Mouse (Mus musculus) forebrain, embryonic 10.5 days (tissue): ENCODE data around the gene Dhx57. TPM values are rescaled to one million over a fixed set of nuclear protein-coding genes. Genes with fewer than 3 reads are reported as not detected.
"Not testable (repeated sequence)": the region's sequence is repeated elsewhere in the genome, so short reads cannot be mapped to it uniquely, and the experiment has no call there.

Experiments used
- DNase-seq: peaks from one replicate; pipeline ENCODE4 v3.0.0-alpha.2; 2017; ENCODE audit warnings: low spot score; ENCODE audit errors: extremely low spot score
- H3K27ac ChIP-seq: fragments of 300-500 bp; sonication (generic); 2 replicates; pipeline ENCODE4 v1.5.1; 2016; ENCODE audit warnings: mild to moderate bottlenecking
- H3K27me3 ChIP-seq: fragments of 300-500 bp; sonication (generic); 2 replicates; pipeline ENCODE4 v1.6.1; 2016; ENCODE audit warnings: mild to moderate bottlenecking; ENCODE audit not compliant: poor library complexity, severe bottlenecking
- H3K36me3 ChIP-seq: fragments of 300-500 bp; sonication (generic); replicated peaks from 2 replicates; pipeline ENCODE4 v1.6.1; 2016; ENCODE audit warnings: mild to moderate bottlenecking, moderate library complexity
- H3K4me1 ChIP-seq: fragments of 300-500 bp; sonication (generic); 2 replicates; pipeline ENCODE4 v1.6.1; 2016
- H3K4me3 ChIP-seq: fragments of 300-500 bp; sonication (generic); 2 replicates; pipeline ENCODE4 v1.5.1; 2016; ENCODE audit warnings: mild to moderate bottlenecking, moderate library complexity
- H3K9me3 ChIP-seq: fragments of 300-500 bp; sonication (generic); 2 replicates; pipeline ENCODE4 v1.6.1; 2016; ENCODE audit warnings: mild to moderate bottlenecking, moderate library complexity
- WGBS: fragments of 180-500 bp; shearing (Covaris S2); methylation state at CpG from one replicate; pipeline ENCODE4 v1.1.7; 2016; 5-methylcytosine and 5-hydroxymethylcytosine counted together
- polyA plus RNA-seq: library from polyadenylated mRNA; unstranded; fragments of >200 nt; fragmentation: Nextera tagmentation; extraction: Ambion mirVana; gene quantifications from 2 replicates; pipeline ENCODE4 v1.2.1, GENCODE M21; 2016

Gene Dhx57
- polyA plus RNA-seq, 1 experiment from 2014 or later, result 15.0 TPM

- peaks cover 16% of the 10 kb centered on the region for H3K4me1 ChIP-seq
- H3K27me3 ChIP-seq, result no peaks in the 10 kb centered on the region
- H3K4me3 ChIP-seq, result no peak overlapping the region
- no peaks in the 10 kb centered on the region for H3K9me3 ChIP-seq
- DNase-seq, result no peak
- 25% methylated on average over 2 of the region's 2 CpGs for WGBS
- no peaks in the 10 kb centered on the region for H3K36me3 ChIP-seq
- H3K27ac ChIP-seq, result no peak overlapping the region
Measured at GRCm38 (mm10) chr17:80291148-80291547, 872 bp upstream of the Dhx57 start.

GRCm38 (mm10) chr17:80289280-80290073 is 799 bp downstream of the Dhx57 start:
- 0 out of 2 replicates have a peak, but pooled peaks cover 2% of the 10 kb centered on the region for H3K36me3 ChIP-seq
- 1% methylated on average over 30 of the region's 30 CpGs for WGBS
- no peaks in the 10 kb centered on the region for H3K27me3 ChIP-seq
- DNase-seq, result no peak
- peaks cover 16% of the 10 kb centered on the region for H3K4me1 ChIP-seq
- H3K27ac ChIP-seq, result peak overlapping the region; percentile 87
- peak overlapping the region; percentile 73 for H3K4me3 ChIP-seq
- no peaks in the 10 kb centered on the region for H3K9me3 ChIP-seq

GRCm38 (mm10) chr17:80288012-80288411 is 2.3 kb downstream of the Dhx57 start:
- 84% methylated on average over 6 of the region's 6 CpGs for WGBS
- H3K27ac ChIP-seq, result no peak overlapping the region
- DNase-seq, result no peak

GRCm38 (mm10) chr17:80284446-80284845 is 5.8 kb downstream of the Dhx57 start:
- WGBS, result 74% methylated on average over 4 of the region's 4 CpGs
- peaks cover 17% of the 10 kb centered on the region for H3K36me3 ChIP-seq

More at GRCm38 (mm10) chr17:80288012-80288411, 2.3 kb downstream of the Dhx57 start:
- H3K36me3 ChIP-seq, result 0 out of 2 replicates have a peak, but pooled peaks cover 2% of the 10 kb centered on the region
- no peaks in the 10 kb centered on the region for H3K9me3 ChIP-seq
- H3K4me1 ChIP-seq, result peaks cover 16% of the 10 kb centered on the region
- no peaks in the 10 kb centered on the region for H3K27me3 ChIP-seq
- H3K4me3 ChIP-seq, result no peak overlapping the region

GRCm38 (mm10) chr17:80279340-80280070 is 10.8 kb downstream of the Dhx57 start:
- H3K27ac ChIP-seq, result no peak overlapping the region
- H3K4me3 ChIP-seq, result no peak overlapping the region
- DNase-seq, result no peak
- H3K9me3 ChIP-seq, result no peaks in the 10 kb centered on the region
- peaks cover 54% of the 10 kb centered on the region for H3K36me3 ChIP-seq
- WGBS, result 95% methylated on average over 8 of the region's 8 CpGs
- H3K27me3 ChIP-seq, result no peaks in the 10 kb centered on the region
- no peaks in the 10 kb centered on the region for H3K4me1 ChIP-seq

More at GRCm38 (mm10) chr17:80284446-80284845, 5.8 kb downstream of the Dhx57 start:
- DNase-seq, result no peak
- Histone ChIP-seq H3K27me3 (no peaks in the 10 kb centered on the region), H3K9me3 (no peaks in the 10 kb centered on the region), H3K4me1 (peaks cover 15% of the 10 kb centered on the region), H3K27ac (no peak overlapping the region), H3K4me3 (no peak overlapping the region)

- H3K36me3 ChIP-seq, result peaks cover 67% of the 10 kb centered on the region
- H3K9me3 ChIP-seq, result no peaks in the 10 kb centered on the region
- no peak overlapping the region for H3K4me3 ChIP-seq
- WGBS, result 90% methylated on average over 4 of the region's 4 CpGs
- no peak overlapping the region for H3K27ac ChIP-seq
- DNase-seq, result no peak
- H3K4me1 ChIP-seq, result no peaks in the 10 kb centered on the region
- no peaks in the 10 kb centered on the region for H3K27me3 ChIP-seq
Measured at GRCm38 (mm10) chr17:80278255-80278654, 12.0 kb downstream of the Dhx57 start.

GRCm38 (mm10) chr17:80270622-80271021 is 19.7 kb downstream of the Dhx57 start:
- DNase-seq, H3K27me3 ChIP-seq, H3K9me3 ChIP-seq, H3K27ac ChIP-seq, H3K4me3 ChIP-seq, H3K4me1 ChIP-seq: not testable (repeated sequence)
- WGBS, result 90% methylated on average over 7 of the region's 7 CpGs
- peaks cover 95% of the 10 kb centered on the region for H3K36me3 ChIP-seq

GRCm38 (mm10) chr17:80268151-80268550 is 22.1 kb downstream of the Dhx57 start:
- no peaks in the 10 kb centered on the region for H3K27me3 ChIP-seq
- H3K4me3 ChIP-seq, result no peak overlapping the region
- H3K27ac ChIP-seq, result no peak overlapping the region
- H3K4me1 ChIP-seq, result no peaks in the 10 kb centered on the region
- no peaks in the 10 kb centered on the region; the same call in 1 of the 2 replicates for H3K9me3 ChIP-seq
- DNase-seq, result no peak
- peaks cover 94% of the 10 kb centered on the region for H3K36me3 ChIP-seq
- WGBS, result 97% methylated on average over 3 of the region's 3 CpGs

- no peaks in the 10 kb centered on the region for H3K27me3 ChIP-seq
- no peak overlapping the region for H3K4me3 ChIP-seq
- DNase-seq, result no peak
- no peak overlapping the region for H3K27ac ChIP-seq
- WGBS, result 94% methylated on average over 4 of the region's 4 CpGs
- H3K9me3 ChIP-seq, result no peaks in the 10 kb centered on the region; the same call in 1 of the 2 replicates
- peaks cover 93% of the 10 kb centered on the region for H3K36me3 ChIP-seq
- H3K4me1 ChIP-seq, result no peaks in the 10 kb centered on the region
Measured at GRCm38 (mm10) chr17:80267065-80267464, 23.2 kb downstream of the Dhx57 start.

- Histone ChIP-seq H3K36me3 (peaks cover 99% of the 10 kb centered on the region), H3K27ac (peak overlapping the region; percentile 8; the same call in 1 of the 2 replicates)
- 80% methylated on average over 13 of the region's 13 CpGs for WGBS
Measured at GRCm38 (mm10) chr17:80255208-80255607, 35.1 kb downstream of the Dhx57 start.

GRCm38 (mm10) chr17:80254421-80254820 is 35.9 kb downstream of the Dhx57 start:
- H3K27me3 ChIP-seq, result no peaks in the 10 kb centered on the region
- no peak overlapping the region for H3K4me3 ChIP-seq
- peaks cover 6% of the 10 kb centered on the region for H3K4me1 ChIP-seq
- H3K36me3 ChIP-seq, result peaks cover 99% of the 10 kb centered on the region
- no peak overlapping the region for H3K27ac ChIP-seq
- DNase-seq, result no peak
- WGBS, result 96% methylated on average over 5 of the region's 5 CpGs
- H3K9me3 ChIP-seq, result no peaks in the 10 kb centered on the region; the same call in 1 of the 2 replicates

More at GRCm38 (mm10) chr17:80255208-80255607, 35.1 kb downstream of the Dhx57 start:
- no peaks in the 10 kb centered on the region; the same call in 1 of the 2 replicates for H3K9me3 ChIP-seq
- DNase-seq, result no peak
- no peaks in the 10 kb centered on the region for H3K27me3 ChIP-seq
- H3K4me1 ChIP-seq, result peaks cover 6% of the 10 kb centered on the region
- H3K4me3 ChIP-seq, result no peak overlapping the region

- 93% methylated on average over 13 of the region's 13 CpGs for WGBS
- no peak overlapping the region for H3K27ac ChIP-seq
- H3K36me3 ChIP-seq, result peaks cover 99% of the 10 kb centered on the region
- DNase-seq, result no peak
- no peaks in the 10 kb centered on the region; the same call in 1 of the 2 replicates for H3K9me3 ChIP-seq
- H3K4me1 ChIP-seq, result peaks cover 6% of the 10 kb centered on the region
- no peak overlapping the region for H3K4me3 ChIP-seq
- H3K27me3 ChIP-seq, result no peaks in the 10 kb centered on the region
Measured at GRCm38 (mm10) chr17:80252757-80253525, 37.3 kb downstream of the Dhx57 start.
